Mouse (Mus musculus) kidney, embryonic 15.5 days (tissue): Measurements from ENCODE around the gene Cldn11. TPM values are rescaled to one million over a fixed set of nuclear protein-coding genes. Genes with fewer than 3 reads are reported as not detected.
"Not testable (repeated sequence)": the region's sequence is repeated elsewhere in the genome, so short reads cannot be mapped to it uniquely, and the experiment has no call there.

Source experiments
- ATAC-seq: fragments of 200-750 bp; cut with Nextera tagmentation; replicated peaks from 2 replicates; pipeline ENCODE4 v1.8.0; 2017; ENCODE audit warnings: moderate TSS enrichment; ENCODE audit not compliant: low FRiP score
- H3K27ac ChIP-seq: fragments of 300-500 bp; sonication (generic); 2 replicates; pipeline ENCODE4 v1.5.1; 2015; ENCODE audit warnings: mild to moderate bottlenecking, inconsistent platforms
- H3K27me3 ChIP-seq: fragments of 300-500 bp; sonication (generic); 2 replicates; pipeline ENCODE4 v1.6.1; 2015; ENCODE audit warnings: inconsistent platforms
- H3K36me3 ChIP-seq: fragments of 300-500 bp; sonication (generic); 2 replicates; pipeline ENCODE4 v1.6.1; 2015; ENCODE audit warnings: inconsistent platforms
- H3K4me1 ChIP-seq: fragments of 300-500 bp; sonication (generic); 2 replicates; pipeline ENCODE4 v1.6.1; 2015; ENCODE audit warnings: inconsistent platforms
- H3K4me2 ChIP-seq: fragments of 300-500 bp; sonication (generic); 2 replicates; pipeline ENCODE4 v1.6.1; 2015; ENCODE audit warnings: moderate library complexity, mild to moderate bottlenecking, inconsistent platforms
- H3K4me3 ChIP-seq: fragments of 300-500 bp; sonication (generic); replicated peaks from 2 replicates; pipeline ENCODE4 v1.5.1; 2015; ENCODE audit warnings: mild to moderate bottlenecking, inconsistent platforms
- H3K9ac ChIP-seq: fragments of 300-500 bp; sonication (generic); 2 replicates; pipeline ENCODE4 v1.6.1; 2015; ENCODE audit warnings: mild to moderate bottlenecking, inconsistent platforms
- H3K9me3 ChIP-seq: fragments of 300-500 bp; sonication (generic); replicated peaks from 2 replicates; pipeline ENCODE4 v1.6.1; 2016; ENCODE audit warnings: inconsistent platforms
- WGBS: fragments of 180-500 bp; shearing (Covaris S2); methylation state at CpG from one replicate; pipeline ENCODE4 v1.1.7; 2015; ENCODE audit warnings: mixed read lengths; 5-methylcytosine and 5-hydroxymethylcytosine counted together
- polyA plus RNA-seq: library from polyadenylated mRNA; unstranded; fragments of >200 nt; fragmentation: Nextera tagmentation; extraction: Ambion mirVana; gene quantifications from 2 replicates; pipeline ENCODE4 v1.2.1, GENCODE M21; 2015

Cldn11 gene
- polyA plus RNA-seq, 1 experiment from 2014 or later, result 94.8 TPM

- ATAC-seq, result no peak
- 23% methylated on average over 7 of the region's 7 CpGs for WGBS
- H3K36me3 ChIP-seq, result no peaks in the 10 kb centered on the region
Measured at GRCm38 (mm10) chr3:31134696-31135095, 15.0 kb upstream of the Cldn11 start.

GRCm38 (mm10) chr3:31136591-31136990 lies 13.1 kb upstream of the Cldn11 start:
- not testable (repeated sequence) for H3K4me1 ChIP-seq, H3K9ac ChIP-seq, H3K27ac ChIP-seq, H3K27me3 ChIP-seq, H3K9me3 ChIP-seq, ATAC-seq, H3K36me3 ChIP-seq, H3K4me3 ChIP-seq, H3K4me2 ChIP-seq
- 52% methylated on average over 4 of the region's 4 CpGs for WGBS

More at GRCm38 (mm10) chr3:31134696-31135095, 15.0 kb upstream of the Cldn11 start:
- Histone ChIP-seq H3K27me3 (no peaks in the 10 kb centered on the region), H3K9me3 (no peaks in the 10 kb centered on the region), H3K9ac (no peak overlapping the region), H3K4me3 (no peak overlapping the region), H3K4me1 (no peaks in the 10 kb centered on the region), H3K4me2 (no peak overlapping the region), H3K27ac (no peak overlapping the region)

- 60% methylated on average over 13 of the region's 13 CpGs for WGBS
- Histone ChIP-seq H3K27me3 (no peaks in the 10 kb centered on the region), H3K36me3 (no peaks in the 10 kb centered on the region), H3K27ac (no peak overlapping the region), H3K4me1 (no peaks in the 10 kb centered on the region), H3K4me3 (no peak overlapping the region), H3K9me3 (no peaks in the 10 kb centered on the region), H3K9ac (no peak overlapping the region), H3K4me2 (no peak overlapping the region)
- no peak for ATAC-seq
Measured at GRCm38 (mm10) chr3:31138454-31139424, 11.0 kb upstream of the Cldn11 start.

- no peak overlapping the region for H3K9ac ChIP-seq
- WGBS, result 89% methylated on average over 4 of the region's 4 CpGs
- H3K9me3 ChIP-seq, result no peaks in the 10 kb centered on the region
- no peaks in the 10 kb centered on the region for H3K36me3 ChIP-seq
- H3K27me3 ChIP-seq, result no peaks in the 10 kb centered on the region
- no peak overlapping the region for H3K4me2 ChIP-seq
- no peak overlapping the region for H3K27ac ChIP-seq
- no peak for ATAC-seq
- H3K4me1 ChIP-seq, result peaks cover 4% of the 10 kb centered on the region; the same call in 1 of the 2 replicates
- H3K4me3 ChIP-seq, result no peak overlapping the region
Measured at GRCm38 (mm10) chr3:31141621-31142020, 8.1 kb upstream of the Cldn11 start.

GRCm38 (mm10) chr3:31145222-31145621 lies 4.5 kb upstream of the Cldn11 start:
- H3K4me3 ChIP-seq, H3K9ac ChIP-seq, H3K36me3 ChIP-seq, H3K27me3 ChIP-seq, H3K9me3 ChIP-seq, ATAC-seq, H3K27ac ChIP-seq: not testable (repeated sequence)
- peaks cover 15% of the 10 kb centered on the region for H3K4me1 ChIP-seq
- 0 out of 2 replicates have a peak overlapping the region, but pooled peaks have one; percentile 22 for H3K4me2 ChIP-seq
- WGBS, result 82% methylated on average over 11 of the region's 11 CpGs

GRCm38 (mm10) chr3:31145641-31146290 lies 4.0 kb upstream of the Cldn11 start:
- H3K36me3 ChIP-seq, result no peaks in the 10 kb centered on the region
- H3K27me3 ChIP-seq, result peaks cover 11% of the 10 kb centered on the region
- ATAC-seq, result peak; percentile 80
- no peak overlapping the region for H3K4me3 ChIP-seq
- peak overlapping the region; percentile 22; the same call in 1 of the 2 replicates for H3K4me2 ChIP-seq
- WGBS, result 11% methylated on average over 14 of the region's 14 CpGs
- H3K9ac ChIP-seq, result no peak overlapping the region
- H3K4me1 ChIP-seq, result peaks cover 16% of the 10 kb centered on the region
- no peaks in the 10 kb centered on the region for H3K9me3 ChIP-seq
- no peak overlapping the region for H3K27ac ChIP-seq

GRCm38 (mm10) chr3:31148595-31148994 lies 1.1 kb upstream of the Cldn11 start:
- Histone ChIP-seq H3K27me3 (peaks cover 11% of the 10 kb centered on the region), H3K4me3 (no peak overlapping the region), H3K36me3 (no peaks in the 10 kb centered on the region), H3K4me2 (no peak overlapping the region), H3K9ac (no peak overlapping the region), H3K9me3 (no peaks in the 10 kb centered on the region), H3K27ac (no peak overlapping the region), H3K4me1 (peaks cover 29% of the 10 kb centered on the region)
- 82% methylated on average over 7 of the region's 7 CpGs for WGBS
- ATAC-seq, result no peak

GRCm38 (mm10) chr3:31152108-31152507 lies 2.4 kb downstream of the Cldn11 start:
- H3K9ac ChIP-seq, result no peak overlapping the region
- H3K27ac ChIP-seq, result peak overlapping the region; percentile 45; the same call in 1 of the 2 replicates
- no peaks in the 10 kb centered on the region for H3K9me3 ChIP-seq
- peaks cover 31% of the 10 kb centered on the region for H3K4me1 ChIP-seq
- no peaks in the 10 kb centered on the region for H3K36me3 ChIP-seq
- no peak for ATAC-seq
- 35% methylated on average over 6 of the region's 6 CpGs for WGBS
- H3K27me3 ChIP-seq, result peaks cover 11% of the 10 kb centered on the region
- H3K4me3 ChIP-seq, result peak overlapping the region; percentile 50
- peak overlapping the region; percentile 89 for H3K4me2 ChIP-seq

- Histone ChIP-seq H3K9me3 (no peaks in the 10 kb centered on the region), H3K27me3 (no peaks in the 10 kb centered on the region), H3K4me2 (no peak overlapping the region), H3K4me1 (peaks cover 18% of the 10 kb centered on the region), H3K4me3 (no peak overlapping the region), H3K9ac (no peak overlapping the region), H3K27ac (no peak overlapping the region), H3K36me3 (no peaks in the 10 kb centered on the region)
- ATAC-seq, result no peak
- WGBS, result 54% methylated on average over 3 of the region's 3 CpGs
Measured at GRCm38 (mm10) chr3:31156126-31156525, 6.4 kb downstream of the Cldn11 start.

GRCm38 (mm10) chr3:31157776-31158175 lies 8.1 kb downstream of the Cldn11 start:
- Histone ChIP-seq H3K9me3 (no peaks in the 10 kb centered on the region), H3K9ac (no peak overlapping the region), H3K27me3 (no peaks in the 10 kb centered on the region), H3K4me2 (no peak overlapping the region), H3K36me3 (no peaks in the 10 kb centered on the region), H3K4me1 (peaks cover 5% of the 10 kb centered on the region; the same call in 1 of the 2 replicates), H3K4me3 (no peak overlapping the region), H3K27ac (no peak overlapping the region)
- WGBS, result 64% methylated on average over 15 of the region's 15 CpGs
- ATAC-seq, result no peak

- no peaks in the 10 kb centered on the region for H3K36me3 ChIP-seq
- H3K4me2 ChIP-seq, result no peak overlapping the region
- 74% methylated on average over 10 of the region's 10 CpGs for WGBS
- H3K9me3 ChIP-seq, result no peaks in the 10 kb centered on the region
- H3K9ac ChIP-seq, result no peak overlapping the region
- H3K4me1 ChIP-seq, result peaks cover 5% of the 10 kb centered on the region; the same call in 1 of the 2 replicates
- H3K4me3 ChIP-seq, result no peak overlapping the region
- H3K27ac ChIP-seq, result no peak overlapping the region
- no peaks in the 10 kb centered on the region for H3K27me3 ChIP-seq
- ATAC-seq, result no peak
Measured at GRCm38 (mm10) chr3:31160046-31160445, 10.3 kb downstream of the Cldn11 start.

GRCm38 (mm10) chr3:31161336-31161735 lies 11.6 kb downstream of the Cldn11 start:
- no peaks in the 10 kb centered on the region for H3K27me3 ChIP-seq
- ATAC-seq, result no peak
- 53% methylated on average over 6 of the region's 6 CpGs for WGBS

More at GRCm38 (mm10) chr3:31161336-31161735, 11.6 kb downstream of the Cldn11 start:
- Histone ChIP-seq H3K4me3 (no peak overlapping the region), H3K4me2 (no peak overlapping the region), H3K27ac (no peak overlapping the region), H3K9ac (no peak overlapping the region), H3K9me3 (no peaks in the 10 kb centered on the region), H3K4me1 (0 out of 2 replicates have a peak, but pooled peaks cover 1% of the 10 kb centered on the region), H3K36me3 (no peaks in the 10 kb centered on the region)
